Mouse (Mus musculus) lung, adult 2 months (tissue): ENCODE results near the gene Magix.

ENCODE experiments used
- CTCF ChIP-seq: fragments of 200-500 bp; IDR thresholded peaks from 2 replicates; pipeline ENCODE4 v1.5.1; 2011; ENCODE audit warnings: mild to moderate bottlenecking, low read length, control low read depth; ENCODE audit not compliant: insufficient read depth
- POLR2A ChIP-seq: fragments of 200-500 bp; IDR thresholded peaks from 2 replicates; pipeline ENCODE4 v1.6.1; 2011; ENCODE audit warnings: low read depth, mild to moderate bottlenecking, control low read depth, low read length, borderline replicate concordance; ENCODE audit errors: extremely low read depth

GRCm38 (mm10) chrX:7688321-7688720 is 7.3 kb upstream of the Magix start:
- TF ChIP-seq POLR2A (no peak), CTCF (no peak)
